Mouse (Mus musculus): ENCODE measurements around the gene 4930572O03Rik.
"Not testable (repeated sequence)": the region's sequence is repeated elsewhere in the genome, so short reads cannot be mapped to it uniquely, and the experiment has no call there.

Gene 4930572O03Rik

GRCm38 (mm10) chr5:15656959-15657358 lies at the start of gene 4930572O03Rik:
4930572O03Rik (minus strand) TSS chr5:15657059.
- DNase-seq (ENCODE audit: low read depth), result not testable (repeated sequence)

DNA sequence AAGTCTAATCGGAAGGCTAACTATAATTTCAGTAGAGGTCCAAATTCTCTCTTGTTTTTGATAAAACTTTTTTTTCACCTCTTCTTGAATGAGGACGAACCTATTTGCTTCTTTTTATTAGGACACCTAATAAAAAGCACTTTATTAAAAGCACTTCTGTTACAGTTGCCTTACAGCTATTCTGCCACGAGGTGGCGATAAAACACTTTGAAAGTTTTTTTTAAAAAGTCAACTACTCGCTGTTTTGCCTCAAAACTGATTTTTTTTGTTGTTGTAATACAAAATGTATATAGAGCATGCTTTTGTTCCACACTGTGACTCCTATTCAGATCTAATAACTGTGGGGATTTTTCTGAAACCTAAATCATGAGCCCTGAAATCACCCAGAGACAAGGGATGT lies 46.0 kb upstream of the 4930572O03Rik start:
- DNase-seq (ENCODE audit: low read depth), result not testable (repeated sequence)

GRCm38 (mm10) chr5:15697719-15698118 lies 40.9 kb upstream of the 4930572O03Rik start:
- not testable (repeated sequence) for DNase-seq (ENCODE audit: low read depth)

DNA sequence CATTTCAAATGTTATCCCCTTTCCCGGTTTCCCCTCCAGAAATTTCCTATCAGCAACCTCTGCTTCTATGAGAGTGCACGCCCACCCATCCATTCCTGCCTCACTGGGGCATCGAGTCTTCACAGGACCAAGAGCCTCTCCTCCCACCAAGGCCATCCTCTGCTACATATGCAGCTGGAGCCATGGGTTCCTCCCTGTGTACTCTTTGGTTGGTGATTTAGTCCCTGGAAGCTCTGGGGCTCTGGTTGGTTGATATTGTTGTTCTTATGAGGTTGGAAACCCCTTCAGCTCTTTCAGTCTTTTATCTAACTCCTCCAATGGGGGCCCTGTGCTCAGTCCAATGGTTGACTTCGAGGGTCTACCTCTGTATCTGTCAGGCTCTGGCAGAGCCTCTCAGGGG lies 35.0 kb upstream of the 4930572O03Rik start:
- DNase-seq (ENCODE audit: low read depth), result not testable (repeated sequence)

DNA sequence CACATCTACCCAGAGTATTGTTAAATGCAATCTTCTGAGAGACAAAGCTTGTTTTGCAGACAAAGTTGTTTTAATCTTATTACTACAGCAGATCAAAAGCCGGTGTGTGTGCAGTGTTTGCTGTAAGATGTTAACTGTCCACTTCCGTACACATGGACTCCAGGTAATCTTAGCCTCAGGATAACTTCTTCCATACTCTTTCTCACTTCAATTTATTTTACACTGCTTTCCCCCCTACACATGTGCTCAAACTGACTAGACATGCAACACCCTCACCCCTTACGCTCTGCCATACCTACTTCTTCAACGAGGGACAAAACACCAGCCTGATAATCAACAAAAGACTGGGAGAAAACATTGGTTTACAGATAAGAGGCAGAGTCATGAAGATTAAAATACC lies 34.0 kb upstream of the 4930572O03Rik start:
- not testable (repeated sequence) for DNase-seq (ENCODE audit: low read depth)

DNA sequence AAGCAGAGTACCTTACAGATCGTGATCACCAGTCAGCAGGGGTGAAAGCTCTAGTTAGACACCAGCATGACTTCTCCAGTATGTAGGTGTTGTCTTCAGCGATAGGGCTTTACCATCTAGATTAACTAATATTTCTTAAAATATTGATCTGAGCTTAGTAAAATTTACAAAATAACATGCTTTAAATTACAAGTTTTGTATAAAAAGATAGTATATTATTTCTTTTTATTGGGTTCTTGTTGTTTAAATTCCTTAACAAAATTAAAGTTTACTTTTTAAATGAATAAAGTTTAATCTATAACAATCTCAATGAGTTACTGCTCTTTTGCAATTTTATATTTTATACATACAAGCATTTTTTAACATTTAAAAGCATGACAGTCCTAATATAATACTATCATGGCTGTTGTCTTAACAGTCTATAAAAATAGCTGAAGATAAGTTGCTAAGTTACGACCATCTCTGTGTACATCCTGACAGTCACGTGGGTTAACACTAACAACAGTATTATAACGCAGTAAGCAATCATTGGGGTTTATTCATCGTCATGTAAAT lies 32.9 kb upstream of the 4930572O03Rik start:
- DNase-seq (ENCODE audit: low read depth), result not testable (repeated sequence)

DNA sequence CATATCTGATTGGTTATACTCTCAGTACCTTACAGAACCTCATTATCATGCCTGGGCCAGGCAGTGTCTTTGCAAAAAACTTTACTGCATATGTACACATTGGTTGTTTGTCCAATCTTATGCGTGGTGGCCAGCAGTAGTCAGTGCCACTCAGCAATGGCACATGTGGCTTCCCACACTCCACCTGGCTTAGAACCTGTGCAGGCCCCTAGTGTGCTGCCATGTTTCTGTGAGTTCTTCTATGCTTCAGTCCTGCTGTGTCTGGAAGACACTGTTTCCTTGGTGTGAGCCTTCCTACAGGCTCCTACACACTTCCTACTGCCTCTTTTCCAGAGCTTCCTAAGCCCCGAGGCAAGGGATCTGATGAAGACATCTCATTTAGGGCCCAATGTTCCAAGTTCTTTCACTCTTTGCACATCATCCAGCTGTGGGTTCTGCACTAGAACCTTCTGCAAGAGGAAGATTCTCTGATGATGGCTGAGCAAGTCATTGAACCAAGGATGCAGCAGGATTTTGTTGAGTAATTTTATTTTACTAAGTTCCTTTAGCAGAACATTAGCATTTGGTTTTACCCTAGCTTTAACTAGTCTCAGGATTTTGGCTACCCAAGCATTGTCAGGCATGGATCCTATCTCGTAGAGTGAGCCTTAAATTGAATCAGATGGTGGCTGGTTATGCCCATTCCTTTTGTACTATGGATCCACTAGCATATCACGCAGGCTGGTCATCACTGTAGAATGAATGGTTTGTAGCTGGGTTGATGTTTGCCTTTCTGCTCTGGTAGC lies 32.2 kb upstream of the 4930572O03Rik start:
- DNase-seq (ENCODE audit: low read depth), result not testable (repeated sequence)

- not testable (repeated sequence) for DNase-seq (ENCODE audit: low read depth)
Observed at GRCm38 (mm10) chr5:15681301-15682035, 24.6 kb upstream of the 4930572O03Rik start.

- not testable (repeated sequence) for DNase-seq (ENCODE audit: low read depth)
Observed at GRCm38 (mm10) chr5:15679980-15680949, 23.4 kb upstream of the 4930572O03Rik start.

GRCm38 (mm10) chr5:15678907-15679306 lies 22.0 kb upstream of the 4930572O03Rik start:
- not testable (repeated sequence) for DNase-seq (ENCODE audit: low read depth)

DNA sequence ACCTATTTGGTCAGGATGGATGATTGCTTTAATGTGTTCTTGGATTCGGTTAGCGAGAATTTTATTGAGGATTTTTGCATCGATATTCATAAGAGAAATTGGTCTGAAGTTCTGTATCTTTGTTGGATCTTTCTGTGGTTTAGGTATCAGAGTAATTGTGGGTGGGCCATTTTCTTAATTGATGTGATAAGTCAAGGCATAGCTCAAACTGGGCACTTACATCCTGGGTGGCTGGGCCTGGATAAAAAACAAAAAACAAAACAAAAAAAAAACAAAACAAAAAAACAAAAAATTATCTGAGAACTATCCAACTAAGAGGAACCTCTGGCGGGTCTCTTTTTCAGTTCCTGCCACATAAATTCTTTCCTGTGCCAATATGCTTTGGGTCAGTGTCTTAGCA lies 20.9 kb upstream of the 4930572O03Rik start:
- not testable (repeated sequence) for DNase-seq (ENCODE audit: low read depth)

DNA sequence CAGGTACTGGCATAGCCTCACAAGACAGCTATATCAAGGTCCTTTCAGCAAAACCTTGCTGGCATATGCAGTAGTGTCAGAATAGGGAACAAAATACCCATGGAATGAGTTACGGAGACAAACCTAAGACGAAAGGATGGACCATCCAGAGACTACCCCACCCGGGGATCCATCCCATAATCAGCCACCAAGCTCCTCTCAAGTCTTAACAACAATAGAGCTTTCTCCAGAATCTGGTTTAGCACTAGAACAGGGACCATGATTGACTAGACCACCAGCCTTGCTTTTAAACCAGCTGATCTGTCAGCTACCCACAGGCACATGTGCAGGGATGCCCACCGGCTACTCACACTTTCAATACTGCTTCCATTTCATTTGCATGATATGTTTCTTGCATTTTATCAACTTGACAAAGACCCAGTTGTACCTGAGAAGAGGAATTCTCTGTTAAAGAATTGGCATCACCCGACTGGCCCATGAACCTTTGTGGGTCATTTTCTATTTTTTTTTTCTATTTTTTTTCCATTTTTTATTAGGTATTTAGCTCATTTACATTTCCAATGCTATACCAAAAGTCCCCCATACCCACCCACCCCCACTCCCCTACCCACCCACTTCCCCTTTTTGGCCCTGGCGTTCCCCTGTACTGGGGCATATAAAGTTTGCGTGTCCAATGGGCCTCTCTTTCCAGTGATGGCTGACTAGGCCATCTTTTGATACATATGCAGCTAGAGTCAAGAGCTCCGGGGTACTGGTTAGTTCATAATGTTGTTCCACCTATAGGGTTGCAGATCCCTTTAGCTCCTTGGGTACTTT lies 17.8 kb upstream of the 4930572O03Rik start:
- not testable (repeated sequence) for DNase-seq (ENCODE audit: low read depth)

GRCm38 (mm10) chr5:15673989-15674388 lies 17.1 kb upstream of the 4930572O03Rik start:
- not testable (repeated sequence) for DNase-seq (ENCODE audit: low read depth)

DNA sequence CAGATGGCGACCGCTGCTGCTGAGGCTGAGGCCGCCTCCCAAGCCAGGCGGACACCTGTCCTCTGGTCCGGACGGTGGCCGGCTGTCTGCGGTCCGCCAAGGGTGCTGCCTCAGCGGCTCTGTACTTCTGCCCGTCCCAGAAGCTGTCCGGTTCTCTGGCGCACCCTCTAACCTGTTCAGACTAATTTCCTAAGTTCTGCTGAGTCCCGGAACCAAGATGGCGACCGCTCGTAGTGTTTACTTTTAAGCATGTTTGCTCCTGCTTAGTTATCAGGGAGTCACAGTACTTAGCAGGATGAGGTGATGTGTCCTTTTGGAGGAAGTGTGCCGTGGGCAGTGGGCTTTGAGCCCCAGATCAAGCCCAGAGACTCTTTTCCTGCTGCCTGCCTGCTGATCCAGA lies 13.9 kb upstream of the 4930572O03Rik start:
- DNase-seq (ENCODE audit: low read depth), result not testable (repeated sequence)

- not testable (repeated sequence) for DNase-seq (ENCODE audit: low read depth)
Observed at GRCm38 (mm10) chr5:15663847-15664246, 7.0 kb upstream of the 4930572O03Rik start.

GRCm38 (mm10) chr5:15652334-15652733 lies 4.5 kb downstream of the 4930572O03Rik start:
- DNase-seq (ENCODE audit: low read depth), result not testable (repeated sequence)

DNA sequence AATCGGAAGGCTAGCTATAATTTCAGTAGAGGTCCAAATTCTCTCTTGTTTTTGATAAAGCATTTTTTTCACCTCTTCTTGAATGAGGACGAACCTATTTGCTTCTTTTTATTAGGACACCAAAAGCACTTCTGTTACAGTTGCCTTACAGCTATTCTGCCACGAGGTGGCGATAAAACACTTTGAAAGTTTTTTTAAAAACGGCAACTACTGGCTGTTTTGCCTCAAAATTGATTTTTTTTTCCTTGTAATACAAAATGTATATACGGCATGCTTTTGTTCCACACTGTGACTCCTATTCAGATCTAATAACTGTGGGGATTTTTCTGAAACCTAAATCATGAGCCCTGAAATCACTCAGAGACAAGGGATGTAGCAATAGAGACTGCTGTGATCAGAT lies 11.2 kb downstream of the 4930572O03Rik start:
- not testable (repeated sequence) for DNase-seq (ENCODE audit: low read depth)

DNA sequence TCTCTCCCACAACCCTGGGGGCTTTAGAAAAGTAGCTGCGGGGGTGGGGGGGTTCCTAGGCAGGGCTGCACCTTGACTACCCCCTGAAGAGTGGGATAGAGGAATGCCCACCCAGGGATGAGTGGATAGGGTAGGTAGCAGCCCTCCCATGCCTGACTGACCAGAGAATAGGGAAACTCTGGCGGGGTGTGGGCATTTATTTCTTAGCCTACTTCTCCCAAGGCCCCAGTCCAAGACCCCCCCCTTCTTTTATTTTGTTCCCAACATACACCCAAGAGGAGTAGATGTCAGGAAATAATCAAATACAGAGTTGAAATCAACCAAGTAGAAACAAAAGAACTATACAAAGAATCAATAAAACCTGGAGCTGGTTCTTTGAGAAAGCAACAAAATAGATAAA lies 19.2 kb downstream of the 4930572O03Rik start:
- not testable (repeated sequence) for DNase-seq (ENCODE audit: low read depth)

DNA sequence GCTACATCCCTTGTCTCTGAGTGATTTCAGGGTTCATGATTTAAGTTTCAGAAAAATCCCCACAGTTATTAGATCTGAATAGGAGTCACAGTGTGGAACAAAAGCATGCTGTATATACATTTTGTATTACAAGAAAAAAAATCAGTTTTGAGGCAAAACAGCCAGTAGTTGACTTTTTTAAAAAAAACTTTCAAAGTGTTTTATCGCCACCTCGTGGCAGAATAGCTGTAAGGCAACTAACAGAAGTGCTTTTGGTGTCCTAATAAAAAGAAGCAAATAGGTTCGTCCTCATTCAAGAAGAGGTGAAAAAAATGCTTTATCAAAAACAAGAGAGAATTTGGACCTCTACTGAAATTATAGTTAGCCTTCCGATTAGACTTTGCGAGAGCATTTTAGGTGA lies 26.8 kb downstream of the 4930572O03Rik start:
- DNase-seq (ENCODE audit: low read depth), result not testable (repeated sequence)

DNA sequence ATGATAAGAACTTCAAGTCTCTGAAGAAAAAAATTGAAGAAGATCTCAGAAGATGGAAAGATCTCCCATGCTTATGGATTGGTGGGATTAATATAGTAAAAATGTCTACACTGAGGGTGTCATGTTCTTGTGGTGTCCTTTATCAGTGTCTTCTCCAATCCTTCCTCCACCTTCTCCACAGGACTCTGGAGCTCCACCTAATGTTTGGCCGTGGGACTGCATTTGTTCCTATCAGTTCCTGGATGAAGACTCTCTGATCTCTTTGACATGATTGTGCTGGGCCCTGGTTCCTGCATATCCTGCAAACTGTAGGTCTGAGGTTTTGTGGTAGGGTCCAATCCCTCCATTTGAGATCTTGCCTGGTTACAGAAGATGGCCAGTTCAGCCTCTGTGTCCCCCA lies 28.7 kb downstream of the 4930572O03Rik start:
- DNase-seq (ENCODE audit: low read depth), result not testable (repeated sequence)

DNA sequence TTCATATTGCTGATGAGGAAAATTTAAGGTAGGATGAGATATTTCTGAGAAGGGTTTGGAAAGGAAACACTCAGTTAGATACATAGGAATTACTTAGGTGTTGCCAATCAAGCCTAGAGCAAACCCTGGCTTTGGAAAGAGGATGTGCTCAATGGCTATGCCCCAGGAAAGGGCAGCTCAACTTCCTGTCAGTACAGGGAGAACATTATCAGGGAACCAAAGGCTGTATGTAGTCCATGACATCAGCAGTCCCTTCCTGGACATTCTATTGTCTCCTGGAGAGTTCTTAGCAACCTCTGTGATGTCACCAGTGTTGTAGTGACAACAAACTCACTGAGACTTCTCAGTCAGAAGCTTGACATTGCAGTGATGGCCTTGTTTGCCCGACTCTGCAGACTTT lies 38.1 kb downstream of the 4930572O03Rik start, which contains the start of gene Speer4d:
Speer4d (plus strand) TSS at position 301 of the 400 bp plus-strand sequence.
- not testable (repeated sequence) for DNase-seq (ENCODE audit: low read depth)
